Mouse (Mus musculus): Measurements from ENCODE around the gene 2810006K23Rik.
"Not testable (repeated sequence)": the region's sequence is repeated elsewhere in the genome, so short reads cannot be mapped to it uniquely, and the experiment has no call there.

Gene 2810006K23Rik

DNA sequence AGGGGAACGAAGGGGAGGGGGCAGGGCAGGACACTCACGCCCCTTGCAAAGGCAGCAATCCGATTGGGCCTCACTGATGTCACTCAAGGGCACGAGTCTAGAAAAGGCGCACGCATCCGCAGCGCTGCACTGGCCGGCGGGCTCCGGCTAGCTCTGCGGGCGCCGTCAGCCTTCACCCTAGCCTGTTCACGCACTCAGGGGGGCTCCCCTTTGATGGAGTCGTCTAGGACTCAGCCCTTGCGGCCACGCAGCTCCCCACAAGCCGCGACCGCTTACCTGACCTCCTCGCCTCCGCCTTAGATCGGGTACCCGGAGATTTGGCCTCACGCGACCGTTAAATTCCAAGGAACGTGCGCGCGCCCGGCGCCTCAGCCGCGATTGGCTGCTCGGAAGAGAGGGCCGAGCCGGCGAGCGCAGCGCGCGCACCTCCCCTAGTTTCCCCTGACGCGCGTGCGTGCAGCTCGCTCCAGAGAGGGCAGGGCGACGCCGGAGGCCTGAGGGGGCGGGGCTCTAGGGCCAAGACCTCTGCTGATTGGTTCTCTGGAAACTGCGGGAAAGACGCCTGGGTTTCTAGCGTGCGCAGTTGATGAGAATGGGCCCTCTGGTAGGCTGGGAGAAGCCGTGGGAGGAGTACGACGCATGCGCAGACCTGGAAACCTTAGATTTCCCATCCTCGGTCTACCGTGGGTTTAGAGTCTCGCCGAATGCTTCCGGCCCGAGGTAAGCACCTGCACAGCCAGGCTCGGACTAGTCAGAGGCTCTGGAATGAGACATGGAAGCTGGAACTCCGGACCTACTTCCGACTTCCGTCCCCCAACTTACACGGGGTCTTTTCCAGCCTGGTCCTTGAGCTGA is at the start of gene 2810006K23Rik, which contains the start of gene Mphosph9:
Gene 2810006K23Rik (plus strand): TSS at position 580 of the 855 bp plus-strand sequence.
Gene Mphosph9 (minus strand): TSS at position 463 of the 855 bp plus-strand sequence.
- peak; percentile 100 for DNase-seq

DNA sequence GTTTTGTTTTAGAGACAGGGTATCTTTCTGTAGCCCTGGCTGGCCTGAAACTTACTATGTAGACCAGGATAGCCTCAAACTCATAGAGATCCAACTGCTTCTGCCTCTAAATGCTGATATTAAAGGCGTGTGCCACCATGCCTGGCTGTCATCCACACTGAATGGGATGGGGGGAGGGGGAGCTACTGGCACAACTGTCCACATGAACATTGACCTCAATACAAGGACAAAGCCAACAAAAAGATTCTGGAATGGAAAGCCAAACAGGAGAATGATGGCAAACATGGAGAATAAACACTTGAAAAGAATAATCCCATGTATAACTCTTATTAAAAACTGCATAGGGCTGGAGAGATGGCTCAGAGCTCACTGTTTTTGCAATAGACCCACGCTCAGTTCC is 45.0 kb upstream of the 2810006K23Rik start:
- no peak for DNase-seq

GRCm38 (mm10) chr5:124284330-124284729 is 43.6 kb upstream of the 2810006K23Rik start:
- DNase-seq: no peak

DNA sequence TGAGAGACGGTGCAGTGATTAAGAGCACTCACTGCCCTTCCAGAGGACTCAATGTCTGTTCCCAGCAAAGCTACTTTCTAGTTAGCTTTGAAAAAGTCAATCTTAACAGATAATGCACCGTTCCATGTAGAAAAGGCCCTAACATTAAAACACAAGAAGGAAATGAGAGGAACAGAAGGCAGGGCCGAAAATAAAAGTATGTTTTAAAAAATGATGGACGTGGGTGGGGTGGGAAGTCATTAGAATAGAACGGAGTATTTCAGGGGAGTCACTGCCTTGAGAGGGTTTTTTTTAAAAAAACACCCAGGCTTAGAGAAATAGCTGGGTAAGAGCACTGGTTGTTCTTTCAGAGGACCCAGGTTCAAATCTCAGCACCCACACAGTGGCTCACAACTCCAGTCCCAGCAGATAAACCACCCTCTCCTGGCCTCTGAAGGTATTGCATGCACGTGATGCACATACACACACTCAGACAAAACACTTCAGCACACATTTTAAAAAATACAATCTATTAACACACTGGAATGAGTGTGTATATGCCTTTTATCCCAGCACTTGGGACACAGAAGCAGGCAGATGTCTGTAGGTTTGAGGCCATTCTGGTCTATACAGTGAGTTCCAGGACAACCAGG is 40.2 kb upstream of the 2810006K23Rik start:
- DNase-seq: no peak

GRCm38 (mm10) chr5:124290216-124290615 is 37.7 kb upstream of the 2810006K23Rik start:
- no peak for DNase-seq

- no peak for DNase-seq
These were observed 33.9 kb upstream of the 2810006K23Rik start for GRCm38 (mm10) chr5:124293967-124294366.

GRCm38 (mm10) chr5:124296475-124296874 is 31.4 kb upstream of the 2810006K23Rik start:
- DNase-seq: no peak

- DNase-seq: not testable (repeated sequence)
These were observed 28.6 kb upstream of the 2810006K23Rik start for GRCm38 (mm10) chr5:124299307-124299706.

DNA sequence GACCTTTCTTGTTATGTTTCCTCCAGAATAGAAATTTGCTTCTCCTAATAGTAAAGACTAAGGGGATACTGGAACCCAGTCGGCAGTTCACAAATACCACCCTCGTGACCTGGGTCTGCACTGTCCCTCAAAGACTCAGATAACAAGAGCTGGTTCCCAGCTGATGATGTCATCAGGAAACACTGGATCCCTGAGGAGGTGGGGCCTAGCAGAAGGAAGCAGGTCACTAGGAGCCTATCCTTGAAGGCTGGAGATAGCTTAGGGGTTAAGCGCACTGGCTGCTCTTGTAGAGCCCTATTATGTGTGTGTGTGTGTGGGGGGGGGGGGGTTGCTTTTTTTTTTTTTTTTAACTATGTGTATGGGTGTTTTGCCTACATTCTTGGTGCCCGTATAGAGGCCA is 27.8 kb upstream of the 2810006K23Rik start:
- DNase-seq: no peak

- not testable (repeated sequence) for DNase-seq
These were observed 25.0 kb upstream of the 2810006K23Rik start for GRCm38 (mm10) chr5:124302853-124303252.

DNA sequence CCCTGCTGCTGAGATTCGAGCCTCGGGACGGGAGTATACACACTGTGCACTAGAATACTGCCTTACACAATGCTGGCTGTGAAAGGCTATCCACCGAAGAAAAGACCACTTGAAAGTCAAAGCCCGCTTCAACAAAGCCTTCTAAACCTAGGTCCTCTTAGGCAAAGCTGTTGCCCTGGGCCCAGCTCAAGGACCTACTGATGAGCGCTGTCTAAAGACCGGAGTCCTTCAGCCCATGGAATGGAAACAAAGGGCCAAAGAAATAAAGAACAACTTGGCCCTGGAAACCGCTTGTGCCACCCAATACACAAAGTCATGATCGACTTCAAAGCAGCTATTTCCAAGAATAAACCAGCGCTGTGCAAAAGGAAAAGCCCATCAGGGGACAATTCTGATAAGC is 18.7 kb upstream of the 2810006K23Rik start:
- no peak for DNase-seq

GRCm38 (mm10) chr5:124310091-124310490 is 17.8 kb upstream of the 2810006K23Rik start:
- DNase-seq: no peak

GRCm38 (mm10) chr5:124315498-124315897 is 12.4 kb upstream of the 2810006K23Rik start:
- DNase-seq: no peak

DNA sequence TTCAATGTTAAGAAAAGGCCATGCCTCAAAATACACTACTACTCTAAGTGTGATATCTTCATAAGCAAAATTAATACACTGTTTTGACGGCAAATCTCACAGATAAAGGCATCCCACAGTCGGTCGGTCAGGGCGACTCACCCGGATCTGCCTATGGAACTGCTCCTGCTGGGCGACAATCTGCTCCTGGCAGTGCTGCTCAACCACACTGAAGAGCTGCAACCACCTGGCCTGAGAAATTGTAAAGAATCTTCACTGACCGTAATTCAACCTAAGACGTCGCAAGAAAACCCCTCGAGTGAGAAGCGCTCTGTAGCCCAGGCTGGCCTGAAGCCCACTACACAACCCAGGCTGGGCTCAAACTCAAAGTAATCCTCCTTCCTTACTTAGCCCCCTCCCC is 11.9 kb upstream of the 2810006K23Rik start:
- DNase-seq: no peak

- no peak for DNase-seq
These were observed 10.2 kb upstream of the 2810006K23Rik start for GRCm38 (mm10) chr5:124317648-124318047.

- no peak for DNase-seq
These were observed 1.1 kb upstream of the 2810006K23Rik start for GRCm38 (mm10) chr5:124326829-124327228.

GRCm38 (mm10) chr5:124330086-124330485 is 2.2 kb downstream of the 2810006K23Rik start:
- no peak for DNase-seq

DNA sequence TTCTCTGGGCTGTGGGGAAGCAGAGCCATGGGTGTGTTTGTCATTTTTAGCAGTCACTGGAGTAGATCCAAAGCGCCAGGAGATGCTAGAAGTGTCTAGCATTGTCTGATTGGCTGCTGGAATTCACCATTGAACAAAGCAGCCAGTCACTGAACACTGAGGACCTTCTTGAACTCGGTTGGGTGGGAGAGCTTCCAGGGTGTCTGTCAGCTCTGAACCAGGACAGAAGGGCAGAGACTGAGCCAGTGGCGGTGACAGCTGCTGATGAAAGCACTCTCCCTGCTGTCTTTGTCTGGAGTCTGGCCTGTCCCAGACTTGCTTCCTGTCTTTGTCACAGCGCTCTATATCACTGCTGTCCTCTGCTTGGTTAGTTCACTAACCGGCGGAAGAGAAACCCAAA is 6.5 kb downstream of the 2810006K23Rik start:
- no peak for DNase-seq

GRCm38 (mm10) chr5:124337103-124337502 is 9.2 kb downstream of the 2810006K23Rik start:
- no peak for DNase-seq

GRCm38 (mm10) chr5:124337909-124338308 is 10.0 kb downstream of the 2810006K23Rik start:
- DNase-seq: no peak

DNA sequence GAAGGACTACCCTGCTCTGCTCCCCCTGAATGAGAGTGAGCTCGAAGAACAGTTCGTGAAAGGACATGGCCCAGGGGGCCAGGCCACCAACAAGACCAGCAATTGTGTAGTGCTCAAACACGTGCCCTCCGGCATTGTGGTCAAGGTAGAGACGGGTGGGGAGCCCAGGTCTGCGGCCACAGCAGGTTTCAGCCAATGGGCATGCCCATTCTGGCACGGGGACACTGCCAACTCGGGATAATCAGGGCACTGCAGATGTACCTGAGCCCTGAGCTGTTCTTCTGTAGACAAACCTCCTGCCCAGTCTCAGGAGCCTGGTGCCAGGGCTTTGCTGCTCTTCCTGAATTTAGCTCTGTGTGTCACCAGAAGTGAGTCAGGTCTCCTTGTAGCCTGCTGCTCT is 10.9 kb downstream of the 2810006K23Rik start:
- no peak for DNase-seq

GRCm38 (mm10) chr5:124341753-124342339 is 14.0 kb downstream of the 2810006K23Rik start:
- not testable (repeated sequence) for DNase-seq

- no peak for DNase-seq
These were observed 15.0 kb downstream of the 2810006K23Rik start for GRCm38 (mm10) chr5:124342897-124343296.

GRCm38 (mm10) chr5:124349196-124349595 is 21.3 kb downstream of the 2810006K23Rik start:
- DNase-seq: peak; percentile 44

Measured in right cerebral cortex, postnatal 14 days (tissue).